Mouse (Mus musculus) heart, adult 2 months (tissue): ENCODE data around the gene Map2k2.

ENCODE experiments used
- CTCF ChIP-seq: fragments of 200-600 bp; IDR thresholded peaks from 2 replicates; pipeline ENCODE4 v1.8.1; 2022; ENCODE audit warnings: antibody characterized with exemption, mild to moderate bottlenecking, moderate library complexity
- POLR2A ChIP-seq: fragments of 200-500 bp; IDR thresholded peaks from 2 replicates; pipeline ENCODE4 v1.6.1; 2011; ENCODE audit warnings: mild to moderate bottlenecking, low read depth, low read length, control low read depth; ENCODE audit not compliant: insufficient read depth

- TF ChIP-seq CTCF, result no peak
- no peak for TF ChIP-seq POLR2A
These were observed 48.6 kb downstream of the Map2k2 start for GRCm38 (mm10) chr10:81154313-81154712.
